Mouse (Mus musculus): ENCODE measurements around the gene Shisa6.
A peak's percentile ranks its signal among the peaks of the same experiment; 100 is the strongest.

The Shisa6 gene

GRCm38 (mm10) chr11:66525371-66526045 is at the start of gene Shisa6:
Shisa6 (minus strand) TSS chr11:66525964.
- DNase-seq, result peak; percentile 13

- DNase-seq, result no peak
Observed at GRCm38 (mm10) chr11:66573888-66574287, 48.1 kb upstream of the Shisa6 start.

GRCm38 (mm10) chr11:66569045-66569444 is 43.3 kb upstream of the Shisa6 start:
- no peak for DNase-seq

- DNase-seq, result no peak
Observed at GRCm38 (mm10) chr11:66568386-66568791, 42.6 kb upstream of the Shisa6 start.

GRCm38 (mm10) chr11:66567382-66567781 is 41.6 kb upstream of the Shisa6 start:
- DNase-seq, result no peak

GRCm38 (mm10) chr11:66562274-66562673 is 36.5 kb upstream of the Shisa6 start:
- no peak for DNase-seq

GRCm38 (mm10) chr11:66537820-66538219 is 12.1 kb upstream of the Shisa6 start:
- DNase-seq, result no peak

GRCm38 (mm10) chr11:66535866-66536265 is 10.1 kb upstream of the Shisa6 start:
- no peak for DNase-seq

GRCm38 (mm10) chr11:66535156-66535555 is 9.4 kb upstream of the Shisa6 start:
- DNase-seq, result no peak

GRCm38 (mm10) chr11:66534291-66534690 is 8.5 kb upstream of the Shisa6 start:
- DNase-seq, result no peak

GRCm38 (mm10) chr11:66528146-66528545 is 2.4 kb upstream of the Shisa6 start:
- no peak for DNase-seq

GRCm38 (mm10) chr11:66527343-66527742 is 1.6 kb upstream of the Shisa6 start:
- DNase-seq, result no peak

- no peak for DNase-seq
Observed at GRCm38 (mm10) chr11:66526981-66527320, 1.2 kb upstream of the Shisa6 start.

GRCm38 (mm10) chr11:66526046-66526980 is 549 bp upstream of the Shisa6 start:
- DNase-seq, result peak; percentile 5

GRCm38 (mm10) chr11:66524251-66524650 is 1.5 kb downstream of the Shisa6 start:
- DNase-seq, result no peak

GRCm38 (mm10) chr11:66522376-66522775 is 3.4 kb downstream of the Shisa6 start:
- DNase-seq, result no peak

- no peak for DNase-seq
Observed at GRCm38 (mm10) chr11:66519386-66519785, 6.4 kb downstream of the Shisa6 start.

GRCm38 (mm10) chr11:66514346-66514745 is 11.4 kb downstream of the Shisa6 start:
- no peak for DNase-seq

GRCm38 (mm10) chr11:66500951-66501350 is 24.8 kb downstream of the Shisa6 start:
- DNase-seq, result no peak

- no peak for DNase-seq
Observed at GRCm38 (mm10) chr11:66498857-66499445, 26.8 kb downstream of the Shisa6 start.

GRCm38 (mm10) chr11:66496235-66496634 is 29.5 kb downstream of the Shisa6 start:
- DNase-seq, result no peak

GRCm38 (mm10) chr11:66494391-66494790 is 31.4 kb downstream of the Shisa6 start:
- DNase-seq, result no peak

GRCm38 (mm10) chr11:66487765-66488164 is 38.0 kb downstream of the Shisa6 start:
- no peak for DNase-seq

- no peak for DNase-seq
Observed at GRCm38 (mm10) chr11:66482501-66482900, 43.3 kb downstream of the Shisa6 start.
